Mouse (Mus musculus): ENCODE measurements around the gene Qser1. TPM values are rescaled to one million over a fixed set of nuclear protein-coding genes. Genes with fewer than 3 reads are reported as not detected.
"Not testable (repeated sequence)": the region's sequence is repeated elsewhere in the genome, so short reads cannot be mapped to it uniquely, and the experiment has no call there.

Qser1 gene
- polyA plus RNA-seq, 1 experiment, result 1.7 TPM

GRCm38 (mm10) chr2:104847645-104848044 lies 31.1 kb upstream of the Qser1 start:
- WGBS, result 36% methylated on average over 2 of the region's 2 CpGs
- Histone ChIP-seq H3K36me3 (ENCODE audit: control insufficient read depth, insufficient read depth, low read length) (no peaks in the 10 kb centered on the region), H3K27ac (ENCODE audit: insufficient read depth, low read length) (no peak overlapping the region), H3K27me3 (ENCODE audit: control insufficient read depth, insufficient read depth, low read length) (no peaks in the 10 kb centered on the region), H3K4me3 (ENCODE audit: extremely low read depth, insufficient read depth, insufficient read length) (no peak overlapping the region), H3K4me1 (ENCODE audit: control insufficient read depth, insufficient read depth, insufficient read length) (no peaks in the 10 kb centered on the region; the same call in 1 of the 2 replicates)
- DNase-seq (ENCODE audit: low read depth in 1 of 2, low spot score in 2 of 2), result peak; percentile 18 to 30
- no peak for TF ChIP-seq POLR2A (IDR thresholded peaks at IDR 0.05; ENCODE audit: low read depth, low read length)
- TF ChIP-seq CTCF (IDR thresholded peaks at IDR 0.05; ENCODE audit: extremely low read depth, insufficient read depth, insufficient read length, insufficient replicate concordance), result 0 out of 2 replicates have a peak, but pooled peaks have one; percentile 22

- WGBS, result 37% methylated on average over 4 of the region's 4 CpGs
- Histone ChIP-seq H3K4me1 (ENCODE audit: control insufficient read depth, insufficient read depth, insufficient read length) (no peaks in the 10 kb centered on the region; the same call in 1 of the 2 replicates), H3K4me3 (ENCODE audit: extremely low read depth, insufficient read depth, insufficient read length) (no peak overlapping the region), H3K36me3 (ENCODE audit: control insufficient read depth, insufficient read depth, low read length) (no peaks in the 10 kb centered on the region), H3K27me3 (ENCODE audit: control insufficient read depth, insufficient read depth, low read length) (no peaks in the 10 kb centered on the region), H3K27ac (ENCODE audit: insufficient read depth, low read length) (no peak overlapping the region)
- TF ChIP-seq POLR2A (IDR thresholded peaks at IDR 0.05; ENCODE audit: low read depth, low read length), result no peak
- no peak for TF ChIP-seq CTCF (IDR thresholded peaks at IDR 0.05; ENCODE audit: extremely low read depth, insufficient read depth, insufficient read length, insufficient replicate concordance)
- DNase-seq (ENCODE audit: low read depth in 1 of 2, low spot score in 2 of 2), result no peak
Observed at GRCm38 (mm10) chr2:104846638-104847414, 30.3 kb upstream of the Qser1 start.

GRCm38 (mm10) chr2:104842559-104842958 lies 26.0 kb upstream of the Qser1 start:
- H3K27ac ChIP-seq (ENCODE audit: insufficient read depth, low read length), result no peak overlapping the region
- H3K4me1 ChIP-seq (ENCODE audit: control insufficient read depth, insufficient read depth, insufficient read length), result no peaks in the 10 kb centered on the region
- no peak for DNase-seq (ENCODE audit: low read depth in 1 of 2, low spot score in 2 of 2)
- H3K36me3 ChIP-seq (ENCODE audit: control insufficient read depth, insufficient read depth, low read length), result no peaks in the 10 kb centered on the region
- TF ChIP-seq POLR2A (IDR thresholded peaks at IDR 0.05; ENCODE audit: low read depth, low read length) (no peak), CTCF (IDR thresholded peaks at IDR 0.05; ENCODE audit: extremely low read depth, insufficient read depth, insufficient read length, insufficient replicate concordance) (no peak)
- no peaks in the 10 kb centered on the region for H3K27me3 ChIP-seq (ENCODE audit: control insufficient read depth, insufficient read depth, low read length)
- H3K4me3 ChIP-seq (ENCODE audit: extremely low read depth, insufficient read depth, insufficient read length), result no peak overlapping the region

- WGBS, result 92% methylated on average over 7 of the region's 7 CpGs
- DNase-seq (ENCODE audit: low read depth in 1 of 2, low spot score in 2 of 2), result no peak
- H3K27ac ChIP-seq (ENCODE audit: insufficient read depth, low read length), result no peak overlapping the region
- H3K27me3 ChIP-seq (ENCODE audit: control insufficient read depth, insufficient read depth, low read length), result no peaks in the 10 kb centered on the region
- no peaks in the 10 kb centered on the region for H3K36me3 ChIP-seq (ENCODE audit: control insufficient read depth, insufficient read depth, low read length)
- TF ChIP-seq POLR2A (IDR thresholded peaks at IDR 0.05; ENCODE audit: low read depth, low read length) (no peak), CTCF (IDR thresholded peaks at IDR 0.05; ENCODE audit: extremely low read depth, insufficient read depth, insufficient read length, insufficient replicate concordance) (no peak)
- H3K4me3 ChIP-seq (ENCODE audit: extremely low read depth, insufficient read depth, insufficient read length), result no peak overlapping the region
- no peaks in the 10 kb centered on the region for H3K4me1 ChIP-seq (ENCODE audit: control insufficient read depth, insufficient read depth, insufficient read length)
Observed at GRCm38 (mm10) chr2:104841736-104842135, 25.2 kb upstream of the Qser1 start.

GRCm38 (mm10) chr2:104840974-104841373 lies 24.4 kb upstream of the Qser1 start:
- TF ChIP-seq POLR2A (IDR thresholded peaks at IDR 0.05; ENCODE audit: low read depth, low read length) (no peak), CTCF (IDR thresholded peaks at IDR 0.05; ENCODE audit: extremely low read depth, insufficient read depth, insufficient read length, insufficient replicate concordance) (no peak)
- Histone ChIP-seq H3K27ac (ENCODE audit: insufficient read depth, low read length) (no peak overlapping the region), H3K27me3 (ENCODE audit: control insufficient read depth, insufficient read depth, low read length) (no peaks in the 10 kb centered on the region), H3K4me1 (ENCODE audit: control insufficient read depth, insufficient read depth, insufficient read length) (no peaks in the 10 kb centered on the region), H3K36me3 (ENCODE audit: control insufficient read depth, insufficient read depth, low read length) (no peaks in the 10 kb centered on the region), H3K4me3 (ENCODE audit: extremely low read depth, insufficient read depth, insufficient read length) (no peak overlapping the region)
- no peak for DNase-seq (ENCODE audit: low read depth in 1 of 2, low spot score in 2 of 2)

GRCm38 (mm10) chr2:104832486-104832885 lies 15.9 kb upstream of the Qser1 start:
- no peak for TF ChIP-seq CTCF (IDR thresholded peaks at IDR 0.05; ENCODE audit: extremely low read depth, insufficient read depth, insufficient read length, insufficient replicate concordance)
- no peak for TF ChIP-seq POLR2A (IDR thresholded peaks at IDR 0.05; ENCODE audit: low read depth, low read length)
- no peaks in the 10 kb centered on the region for H3K36me3 ChIP-seq (ENCODE audit: control insufficient read depth, insufficient read depth, low read length)
- H3K27ac ChIP-seq (ENCODE audit: insufficient read depth, low read length), result no peak overlapping the region
- no peaks in the 10 kb centered on the region for H3K27me3 ChIP-seq (ENCODE audit: control insufficient read depth, insufficient read depth, low read length)
- H3K4me3 ChIP-seq (ENCODE audit: extremely low read depth, insufficient read depth, insufficient read length), result no peak overlapping the region
- no peak for DNase-seq (ENCODE audit: low read depth in 1 of 2, low spot score in 2 of 2)
- H3K4me1 ChIP-seq (ENCODE audit: control insufficient read depth, insufficient read depth, insufficient read length), result no peaks in the 10 kb centered on the region
- WGBS, result 95% methylated on average over 2 of the region's 2 CpGs

- WGBS, result 89% methylated on average over 4 of the region's 4 CpGs
- H3K27me3 ChIP-seq (ENCODE audit: control insufficient read depth, insufficient read depth, low read length), result no peaks in the 10 kb centered on the region
- no peak overlapping the region for H3K27ac ChIP-seq (ENCODE audit: insufficient read depth, low read length)
- DNase-seq (ENCODE audit: low read depth in 1 of 2, low spot score in 2 of 2), result no peak
- no peaks in the 10 kb centered on the region for H3K4me1 ChIP-seq (ENCODE audit: control insufficient read depth, insufficient read depth, insufficient read length)
- no peaks in the 10 kb centered on the region for H3K36me3 ChIP-seq (ENCODE audit: control insufficient read depth, insufficient read depth, low read length)
- TF ChIP-seq POLR2A (IDR thresholded peaks at IDR 0.05; ENCODE audit: low read depth, low read length) (no peak), CTCF (IDR thresholded peaks at IDR 0.05; ENCODE audit: extremely low read depth, insufficient read depth, insufficient read length, insufficient replicate concordance) (no peak)
- no peak overlapping the region for H3K4me3 ChIP-seq (ENCODE audit: extremely low read depth, insufficient read depth, insufficient read length)
Observed at GRCm38 (mm10) chr2:104826191-104826590, 9.6 kb upstream of the Qser1 start.

GRCm38 (mm10) chr2:104818763-104819162 lies 2.2 kb upstream of the Qser1 start:
- DNase-seq (ENCODE audit: low read depth in 1 of 2, low spot score in 2 of 2); H3K36me3 ChIP-seq (ENCODE audit: control insufficient read depth, insufficient read depth, low read length); H3K27ac ChIP-seq (ENCODE audit: insufficient read depth, low read length); H3K27me3 ChIP-seq (ENCODE audit: control insufficient read depth, insufficient read depth, low read length); H3K4me1 ChIP-seq (ENCODE audit: control insufficient read depth, insufficient read depth, insufficient read length); H3K4me3 ChIP-seq (ENCODE audit: extremely low read depth, insufficient read depth, insufficient read length): not testable (repeated sequence)
- 90% methylated on average over 3 of the region's 3 CpGs for WGBS

All from spleen, adult 2 months (tissue).